Mouse (Mus musculus): ENCODE measurements around the gene Prrc2b. TPM values are rescaled to one million over a fixed set of nuclear protein-coding genes. Genes with fewer than 3 reads are reported as not detected.

Prrc2b gene
- polyA plus RNA-seq, 1 experiment from 2014 or later: 69.8 TPM

DNA sequence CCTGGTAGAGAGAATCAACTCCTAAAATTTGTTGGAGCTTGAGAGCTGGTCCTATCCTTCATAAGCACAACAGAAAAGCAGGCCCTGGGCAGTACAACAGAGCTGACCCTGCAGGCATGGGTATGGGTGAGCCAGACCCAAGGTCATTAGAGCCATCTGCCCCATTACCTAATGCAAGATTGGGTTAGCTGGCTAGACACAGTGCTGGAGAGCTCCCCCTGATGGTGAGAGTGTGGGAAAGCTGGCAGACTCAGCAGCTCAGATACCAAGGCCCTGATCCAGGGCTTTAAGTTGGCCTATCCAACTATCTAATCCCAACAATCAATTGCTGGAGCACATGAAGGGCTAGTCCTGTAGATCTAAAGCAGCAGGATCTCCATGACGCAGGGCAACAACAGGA is 131.8 kb downstream of the Prrc2b start:
- Histone ChIP-seq H3K36me3 (ENCODE audit: control insufficient read depth, insufficient read depth, low read length) (peaks cover 32% of the 10 kb centered on the region), H3K4me1 (ENCODE audit: control insufficient read depth, insufficient read depth, low read length) (peaks cover 12% of the 10 kb centered on the region), H3K27me3 (ENCODE audit: control insufficient read depth, insufficient read depth, low read depth, low read length) (no peaks in the 10 kb centered on the region), H3K9me3 (replicated peaks; ENCODE audit: control insufficient read depth, low read length, poor library complexity, severe bottlenecking) (no peaks in the 10 kb centered on the region), H3K4me3 (ENCODE audit: low read depth, low read length) (no peak overlapping the region), H3K9ac (ENCODE audit: low read depth, low read length) (no peak overlapping the region), H3K4me2 (ENCODE audit: low read length) (no peak overlapping the region), H3K27ac (ENCODE audit: low read length) (no peak overlapping the region)
- WGBS: 93% methylated on average over 1 of the region's 1 CpGs
- no peak for ATAC-seq

DNA sequence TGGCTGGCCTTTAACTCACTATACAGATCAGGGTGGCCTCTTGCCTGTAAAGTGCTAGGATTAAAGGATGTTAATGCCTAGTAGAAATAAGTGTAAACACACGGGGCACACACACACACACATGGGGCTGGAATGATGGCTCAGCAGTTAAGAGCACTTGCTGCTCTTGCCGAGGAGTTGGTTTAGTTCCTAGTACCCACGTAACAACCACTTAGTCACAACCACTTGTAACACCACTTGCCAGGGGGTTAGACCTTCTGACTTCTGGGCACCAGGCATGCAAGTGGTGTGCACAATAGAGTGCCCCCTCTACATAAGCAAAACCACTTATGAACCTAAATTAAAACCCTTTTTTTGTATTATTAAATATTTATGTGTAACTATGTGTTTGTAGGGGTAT is 133.1 kb downstream of the Prrc2b start:
- ATAC-seq: no peak
- H3K36me3 ChIP-seq (ENCODE audit: control insufficient read depth, insufficient read depth, low read length): peaks cover 21% of the 10 kb centered on the region
- no peak overlapping the region for H3K4me3 ChIP-seq (ENCODE audit: low read depth, low read length)
- WGBS: 97% methylated on average over 3 of the region's 3 CpGs
- no peak overlapping the region for H3K9ac ChIP-seq (ENCODE audit: low read depth, low read length)
- H3K9me3 ChIP-seq (replicated peaks; ENCODE audit: control insufficient read depth, low read length, poor library complexity, severe bottlenecking): no peaks in the 10 kb centered on the region
- no peaks in the 10 kb centered on the region for H3K27me3 ChIP-seq (ENCODE audit: control insufficient read depth, insufficient read depth, low read depth, low read length)
- H3K4me1 ChIP-seq (ENCODE audit: control insufficient read depth, insufficient read depth, low read length): peaks cover 15% of the 10 kb centered on the region
- H3K27ac ChIP-seq (ENCODE audit: low read length): no peak overlapping the region
- H3K4me2 ChIP-seq (ENCODE audit: low read length): no peak overlapping the region

Small RNAs within 50 kb of the gene (microRNA-seq; reads per million reads assigned to microRNA genes)
- not detected for gene Gm27805

Other genes starting within 250 kb of the Prrc2b start
- 27.0 and 28.3 TPM in 2 replicates for gene Aif1l, start 200.9 kb upstream of the Prrc2b start, polyA plus RNA-seq (2015; fragmentation: Nextera tagmentation; extraction: Ambion mirVana)
- gene Nup214, start 176.6 kb upstream of the Prrc2b start, polyA plus RNA-seq (2015; fragmentation: Nextera tagmentation; extraction: Ambion mirVana): 63.9 and 68.0 TPM in 2 replicates
- 0.41 and 0.45 TPM in 2 replicates for gene Fam78a, start 66.2 kb upstream of the Prrc2b start, polyA plus RNA-seq (2015; fragmentation: Nextera tagmentation; extraction: Ambion mirVana)
- gene Plpp7, start 55.6 kb upstream of the Prrc2b start, polyA plus RNA-seq (2015; fragmentation: Nextera tagmentation; extraction: Ambion mirVana): 25.0 and 28.4 TPM in 2 replicates
- gene Pomt1, start 85.5 kb downstream of the Prrc2b start, polyA plus RNA-seq (2015; fragmentation: Nextera tagmentation; extraction: Ambion mirVana): 36.4 and 36.5 TPM in 2 replicates
- gene Uck1, start 109.1 kb downstream of the Prrc2b start, polyA plus RNA-seq (2015; fragmentation: Nextera tagmentation; extraction: Ambion mirVana): 101 and 107 TPM in 2 replicates
- 31.8 and 35.7 TPM in 2 replicates for gene Golga2, start 136.3 kb downstream of the Prrc2b start, polyA plus RNA-seq (2015; fragmentation: Nextera tagmentation; extraction: Ambion mirVana)
- gene Swi5, start 137.0 kb downstream of the Prrc2b start, polyA plus RNA-seq (2015; fragmentation: Nextera tagmentation; extraction: Ambion mirVana): 392 and 415 TPM in 2 replicates
- gene Ciz1, start 201.2 kb downstream of the Prrc2b start, polyA plus RNA-seq (2015; fragmentation: Nextera tagmentation; extraction: Ambion mirVana): 56.3 and 58.7 TPM in 2 replicates
- gene Dnm1, start 202.3 kb downstream of the Prrc2b start, polyA plus RNA-seq (2015; fragmentation: Nextera tagmentation; extraction: Ambion mirVana): 55.1 and 66.3 TPM in 2 replicates
- gene 1110008P14Rik, start 230.9 kb downstream of the Prrc2b start, polyA plus RNA-seq (2015; fragmentation: Nextera tagmentation; extraction: Ambion mirVana): 117 and 132 TPM in 2 replicates
- gene Lcn2, start 237.2 kb downstream of the Prrc2b start, polyA plus RNA-seq (2015; fragmentation: Nextera tagmentation; extraction: Ambion mirVana): 0.86 and 1.2 TPM in 2 replicates
- 50.7 and 51.4 TPM in 2 replicates for gene Ptges2, start 244.8 kb downstream of the Prrc2b start, polyA plus RNA-seq (2015; fragmentation: Nextera tagmentation; extraction: Ambion mirVana)